Mouse (Mus musculus): ENCODE results near the gene Gm20388. TPM values are rescaled to one million over a fixed set of nuclear protein-coding genes. Genes with fewer than 3 reads are reported as not detected.

The Gm20388 gene
- total and polyA plus RNA-seq, 2 experiments from 2014 or later: 51.3 TPM; not detected in 1

DNA sequence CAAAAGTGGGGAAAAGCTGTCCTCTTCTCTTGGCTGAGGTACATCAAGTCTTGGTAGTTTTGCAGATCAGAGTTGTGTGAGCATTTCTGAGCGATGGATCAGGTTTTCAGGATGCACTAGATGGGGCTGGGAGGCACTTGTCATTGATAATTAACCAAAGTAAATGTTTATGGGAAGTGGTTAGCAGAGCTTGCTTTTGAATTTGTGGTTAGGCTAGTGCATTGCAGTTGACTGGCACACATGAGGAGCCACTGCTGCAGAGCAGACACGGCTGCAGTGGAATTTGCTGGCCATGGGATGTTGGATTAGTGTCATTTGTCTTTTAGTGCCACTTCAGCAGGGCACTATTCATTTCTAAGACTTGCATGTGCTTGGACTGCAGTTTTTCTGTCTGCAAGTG is 3.5 kb downstream of the Gm20388 start:
- no peak overlapping the region for H3K9ac ChIP-seq
- no peak for DNase-seq
- 44% methylated on average over 2 of the region's 2 CpGs for WGBS
- no peak overlapping the region for H3K4me2 ChIP-seq (ENCODE audit: low read depth)
- H3K27ac ChIP-seq (ENCODE audit: low read depth, low read length): no peak overlapping the region
- H3K9me3 ChIP-seq (ENCODE audit: low read length): no peaks in the 10 kb centered on the region
- H3K27me3 ChIP-seq (ENCODE audit: insufficient read depth, low read length): no peaks in the 10 kb centered on the region
- no peak for ATAC-seq
- H3K36me3 ChIP-seq (ENCODE audit: insufficient read depth): peaks cover 4% of the 10 kb centered on the region; the same call in 1 of the 2 replicates
- H3K4me3 ChIP-seq (ENCODE audit: low read depth, low read length): no peak overlapping the region
- H3K4me1 ChIP-seq (ENCODE audit: insufficient read depth): peaks cover 26% of the 10 kb centered on the region
- TF ChIP-seq CTCF (IDR thresholded peaks at IDR 0.05; ENCODE audit: low read depth): no peak

- 83% methylated on average over 4 of the region's 4 CpGs for WGBS
- H3K4me2 ChIP-seq (ENCODE audit: low read depth): no peak overlapping the region
- no peak for TF ChIP-seq CTCF (IDR thresholded peaks at IDR 0.05; ENCODE audit: low read depth)
- no peaks in the 10 kb centered on the region for H3K27me3 ChIP-seq (ENCODE audit: insufficient read depth, low read length)
- H3K27ac ChIP-seq (ENCODE audit: low read depth, low read length): no peak overlapping the region
- peaks cover 4% of the 10 kb centered on the region; the same call in 1 of the 2 replicates for H3K36me3 ChIP-seq (ENCODE audit: insufficient read depth)
- ATAC-seq (no peak), DNase-seq (no peak)
- H3K9ac ChIP-seq: no peak overlapping the region
- no peak overlapping the region for H3K4me3 ChIP-seq (ENCODE audit: low read depth, low read length)
- H3K4me1 ChIP-seq (ENCODE audit: insufficient read depth): peaks cover 26% of the 10 kb centered on the region
- no peaks in the 10 kb centered on the region for H3K9me3 ChIP-seq (ENCODE audit: low read length)
Observed at GRCm38 (mm10) chr8:119915298-119915697, 4.7 kb downstream of the Gm20388 start.

DNA sequence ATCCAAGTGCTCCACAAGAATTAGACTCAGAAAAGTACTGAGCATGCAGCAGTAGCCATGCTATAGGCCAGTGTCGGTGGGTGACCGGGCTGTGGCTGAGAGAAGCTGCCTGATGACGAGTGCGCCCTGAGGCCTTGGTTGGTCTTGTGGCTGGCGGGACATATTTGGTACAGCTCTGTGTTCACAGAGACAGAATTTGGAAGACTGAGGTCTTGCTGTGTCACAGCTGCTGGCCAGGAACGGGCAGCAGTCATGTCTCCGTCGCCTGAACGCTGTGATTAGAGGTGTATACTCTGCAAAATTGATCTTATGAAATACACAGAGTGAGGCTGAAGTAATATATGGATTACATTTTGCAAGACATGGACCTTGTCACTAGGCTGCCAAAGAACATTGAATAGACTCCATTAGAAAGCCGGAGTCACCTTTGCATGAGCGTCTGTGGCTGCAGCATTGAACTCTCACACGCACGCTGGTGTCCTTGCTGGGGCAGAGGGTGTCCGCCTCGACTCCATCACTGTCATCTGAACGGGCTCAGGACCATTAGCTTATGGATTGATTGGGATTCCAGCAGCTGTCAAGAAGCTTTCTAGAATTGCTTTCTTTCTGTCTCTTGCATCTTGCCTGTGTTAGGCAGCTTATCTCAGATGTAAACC is 5.7 kb downstream of the Gm20388 start:
- H3K4me2 ChIP-seq (ENCODE audit: low read depth): no peak overlapping the region
- DNase-seq (no peak), ATAC-seq (no peak)
- no peak overlapping the region for H3K27ac ChIP-seq (ENCODE audit: low read depth, low read length)
- H3K9me3 ChIP-seq (ENCODE audit: low read length): no peaks in the 10 kb centered on the region
- no peak for TF ChIP-seq CTCF (IDR thresholded peaks at IDR 0.05; ENCODE audit: low read depth)
- peaks cover 26% of the 10 kb centered on the region for H3K4me1 ChIP-seq (ENCODE audit: insufficient read depth)
- no peak overlapping the region for H3K4me3 ChIP-seq (ENCODE audit: low read depth, low read length)
- H3K27me3 ChIP-seq (ENCODE audit: insufficient read depth, low read length): no peaks in the 10 kb centered on the region
- WGBS: 75% methylated on average over 16 of the region's 16 CpGs
- H3K9ac ChIP-seq: no peak overlapping the region
- peaks cover 4% of the 10 kb centered on the region; the same call in 1 of the 2 replicates for H3K36me3 ChIP-seq (ENCODE audit: insufficient read depth)

DNA sequence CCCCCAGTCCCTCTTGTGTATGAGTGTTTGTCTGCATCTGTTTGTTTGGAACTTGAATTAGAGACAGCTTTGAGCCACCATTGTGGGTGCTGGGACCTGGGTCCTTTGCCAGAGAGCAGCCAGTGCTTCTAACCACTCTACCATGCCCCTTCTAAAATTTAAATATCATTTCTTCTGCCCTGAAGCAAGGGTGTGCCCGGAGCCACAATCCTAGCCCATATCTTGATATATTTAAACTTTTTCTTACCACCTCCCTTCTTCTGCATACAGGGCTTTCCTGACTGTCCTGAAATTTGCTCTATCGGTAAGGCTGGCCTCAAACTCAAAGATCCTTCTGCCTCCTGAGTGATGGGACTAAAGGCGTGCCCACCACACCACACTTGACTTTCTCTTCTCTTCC is 6.8 kb downstream of the Gm20388 start:
- H3K4me3 ChIP-seq (ENCODE audit: low read depth, low read length): no peak overlapping the region
- DNase-seq: no peak
- peaks cover 4% of the 10 kb centered on the region; the same call in 1 of the 2 replicates for H3K36me3 ChIP-seq (ENCODE audit: insufficient read depth)
- H3K4me1 ChIP-seq (ENCODE audit: insufficient read depth): peaks cover 21% of the 10 kb centered on the region
- H3K9ac ChIP-seq: no peak overlapping the region
- H3K27me3 ChIP-seq (ENCODE audit: insufficient read depth, low read length): no peaks in the 10 kb centered on the region
- no peaks in the 10 kb centered on the region for H3K9me3 ChIP-seq (ENCODE audit: low read length)
- 92% methylated on average over 3 of the region's 3 CpGs for WGBS
- no peak for TF ChIP-seq CTCF (IDR thresholded peaks at IDR 0.05; ENCODE audit: low read depth)
- no peak overlapping the region for H3K4me2 ChIP-seq (ENCODE audit: low read depth)
- no peak for ATAC-seq
- H3K27ac ChIP-seq (ENCODE audit: low read depth, low read length): no peak overlapping the region

DNA sequence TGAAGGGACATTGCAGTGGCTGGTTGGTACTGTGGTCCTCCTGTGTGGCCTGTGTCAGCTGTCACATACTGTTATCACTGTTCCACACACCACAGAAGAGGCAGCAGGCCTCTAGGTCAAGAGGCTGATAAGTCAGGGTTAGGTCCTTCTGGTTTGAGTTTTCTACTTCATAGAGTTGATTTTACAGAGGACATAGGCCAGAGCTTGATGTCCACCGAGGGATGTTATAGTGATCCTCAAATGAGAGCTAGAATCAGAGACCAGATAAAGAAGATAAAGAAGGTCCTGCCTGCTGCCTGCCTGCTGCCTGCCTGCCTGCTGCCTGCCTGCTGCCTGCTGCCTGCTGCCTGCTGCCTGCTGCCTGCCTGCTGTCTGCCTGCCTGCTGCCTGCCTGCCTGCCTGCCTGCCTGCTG is 7.5 kb downstream of the Gm20388 start:
- no peaks in the 10 kb centered on the region for H3K9me3 ChIP-seq (ENCODE audit: low read length)
- H3K4me3 ChIP-seq (ENCODE audit: low read depth, low read length): no peak overlapping the region
- ATAC-seq (no peak), DNase-seq (no peak)
- peaks cover 4% of the 10 kb centered on the region; the same call in 1 of the 2 replicates for H3K36me3 ChIP-seq (ENCODE audit: insufficient read depth)
- H3K27ac ChIP-seq (ENCODE audit: low read depth, low read length): no peak overlapping the region
- no peak overlapping the region for H3K9ac ChIP-seq
- no peak for TF ChIP-seq CTCF (IDR thresholded peaks at IDR 0.05; ENCODE audit: low read depth)
- H3K27me3 ChIP-seq (ENCODE audit: insufficient read depth, low read length): no peaks in the 10 kb centered on the region
- H3K4me1 ChIP-seq (ENCODE audit: insufficient read depth): peaks cover 13% of the 10 kb centered on the region
- no peak overlapping the region for H3K4me2 ChIP-seq (ENCODE audit: low read depth)
- WGBS: 81% methylated on average over 1 of the region's 1 CpGs

DNA sequence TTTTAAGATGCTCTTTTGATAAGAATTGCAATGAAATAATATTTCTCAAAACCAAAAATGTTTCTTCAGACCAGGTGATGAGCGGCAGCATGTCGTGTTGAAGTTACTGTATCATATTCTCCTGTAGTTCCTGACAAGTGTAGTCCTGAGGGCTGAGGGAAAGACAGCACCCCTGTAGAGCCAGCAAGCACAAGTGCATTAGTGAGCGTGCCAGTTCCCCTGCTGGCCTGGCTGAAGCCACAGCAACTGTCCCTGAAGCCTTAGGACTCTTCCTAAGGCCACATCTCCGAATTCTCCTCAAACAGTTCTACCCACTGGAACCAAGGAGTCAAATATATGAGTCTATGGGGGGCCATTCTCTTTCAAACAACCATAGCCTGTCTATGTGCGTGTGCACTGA is 12.6 kb downstream of the Gm20388 start:
- TF ChIP-seq CTCF (IDR thresholded peaks at IDR 0.05; ENCODE audit: low read depth): no peak
- WGBS: 78% methylated on average over 5 of the region's 5 CpGs
- no peaks in the 10 kb centered on the region for H3K27me3 ChIP-seq (ENCODE audit: insufficient read depth, low read length)
- no peak overlapping the region for H3K4me2 ChIP-seq (ENCODE audit: low read depth)
- no peak overlapping the region for H3K9ac ChIP-seq
- H3K36me3 ChIP-seq (ENCODE audit: insufficient read depth): no peaks in the 10 kb centered on the region; the same call in 1 of the 2 replicates
- H3K4me1 ChIP-seq (ENCODE audit: insufficient read depth): no peaks in the 10 kb centered on the region
- DNase-seq (no peak), ATAC-seq (no peak)
- no peaks in the 10 kb centered on the region for H3K9me3 ChIP-seq (ENCODE audit: low read length)
- H3K4me3 ChIP-seq (ENCODE audit: low read depth, low read length): no peak overlapping the region
- H3K27ac ChIP-seq (ENCODE audit: low read depth, low read length): no peak overlapping the region

- no peak for ATAC-seq
- H3K9me3 ChIP-seq (ENCODE audit: low read length): no peaks in the 10 kb centered on the region
- TF ChIP-seq CTCF (IDR thresholded peaks at IDR 0.05; ENCODE audit: low read depth): no peak
- DNase-seq: peak; percentile 14
- H3K4me3 ChIP-seq (ENCODE audit: low read depth, low read length): no peak overlapping the region
- 68% methylated on average over 4 of the region's 4 CpGs for WGBS
- H3K4me1 ChIP-seq (ENCODE audit: insufficient read depth): no peaks in the 10 kb centered on the region
- H3K36me3 ChIP-seq (ENCODE audit: insufficient read depth): no peaks in the 10 kb centered on the region
- no peak overlapping the region for H3K9ac ChIP-seq
- no peak overlapping the region for H3K27ac ChIP-seq (ENCODE audit: low read depth, low read length)
- no peaks in the 10 kb centered on the region for H3K27me3 ChIP-seq (ENCODE audit: insufficient read depth, low read length)
- H3K4me2 ChIP-seq (ENCODE audit: low read depth): no peak overlapping the region
Observed at GRCm38 (mm10) chr8:119925428-119925827, 14.8 kb downstream of the Gm20388 start.

All from forebrain, postnatal 0 days (tissue).